Mouse (Mus musculus): Measurements from ENCODE around the gene Dcbld2. TPM values are rescaled to one million over a fixed set of nuclear protein-coding genes. Genes with fewer than 3 reads are reported as not detected.
A peak's percentile ranks its signal among the peaks of the same experiment; 100 is the strongest.

Dcbld2 gene
- total and polyA plus RNA-seq, 2 experiments from 2014 or later, result 3.7 to 37.1 TPM

DNA sequence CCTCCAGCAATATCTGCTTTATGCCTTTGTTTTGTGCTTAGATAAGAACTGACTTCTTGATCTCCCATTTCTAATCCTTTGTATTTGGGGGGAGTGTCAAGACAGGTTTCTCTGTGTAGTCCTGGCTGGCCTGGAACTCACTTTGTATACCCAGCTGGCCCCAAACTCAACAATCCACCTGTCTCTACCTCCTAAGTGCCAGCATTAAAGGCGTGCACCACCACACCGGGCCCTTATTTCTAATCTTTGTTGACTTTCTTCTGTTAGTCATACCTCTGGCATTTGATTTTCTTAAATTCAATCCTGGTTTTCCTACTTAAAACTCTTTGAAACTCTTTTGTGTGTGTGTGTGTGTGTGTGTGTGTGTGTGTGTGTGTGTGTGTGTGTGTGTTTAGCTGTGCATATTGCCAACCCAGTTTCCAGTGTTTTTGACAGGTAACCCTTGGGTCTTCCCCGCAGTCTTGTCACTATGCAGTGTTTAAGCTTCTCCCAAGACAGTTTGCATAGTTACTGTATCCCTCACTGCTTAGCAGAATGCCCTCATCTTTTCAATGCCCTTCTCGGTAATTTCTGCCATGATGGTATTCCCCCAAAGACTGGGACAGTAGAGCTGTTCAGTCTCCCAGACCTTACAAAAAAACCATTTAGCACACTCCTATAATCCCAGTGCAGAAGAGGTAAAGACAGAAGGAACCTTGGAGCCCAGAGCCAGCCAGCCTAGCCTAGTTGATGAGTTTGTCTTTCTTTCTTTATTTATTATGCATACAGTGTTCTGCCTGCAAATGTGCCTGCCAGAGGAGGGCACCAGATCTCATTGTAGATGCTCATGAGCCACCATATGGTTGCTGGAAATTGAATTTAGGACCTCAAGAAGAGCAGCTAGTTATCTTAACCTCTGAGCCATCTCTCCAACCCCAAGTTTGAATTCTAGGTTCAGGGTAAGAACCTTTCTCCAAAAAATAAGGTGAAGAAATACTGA, 38.3 kb downstream of the Dcbld2 start:
- no peaks in the 10 kb centered on the region for H3K27me3 ChIP-seq (ENCODE audit: insufficient read depth, low read length)
- H3K4me3 ChIP-seq (ENCODE audit: low read length), result no peak overlapping the region
- H3K36me3 ChIP-seq (ENCODE audit: insufficient read depth, low read length), result peaks cover 9% of the 10 kb centered on the region; the same call in 1 of the 2 replicates
- no peak overlapping the region for H3K27ac ChIP-seq
- ATAC-seq, result no peak
- DNase-seq (ENCODE audit: low spot score), result no peak
- no peak overlapping the region for H3K4me2 ChIP-seq (ENCODE audit: low read depth, low read length)
- H3K9me3 ChIP-seq (ENCODE audit: low read length), result no peaks in the 10 kb centered on the region
- H3K4me1 ChIP-seq (ENCODE audit: insufficient read depth, low read length), result no peaks in the 10 kb centered on the region
- WGBS, result 91% methylated on average over 4 of the region's 4 CpGs
- peak; percentile 19; the same call in 1 of the 2 replicates for TF ChIP-seq CTCF (IDR thresholded peaks at IDR 0.05; ENCODE audit: low read depth)
- no peak overlapping the region for H3K9ac ChIP-seq (replicated peaks; ENCODE audit: low read length)

DNA sequence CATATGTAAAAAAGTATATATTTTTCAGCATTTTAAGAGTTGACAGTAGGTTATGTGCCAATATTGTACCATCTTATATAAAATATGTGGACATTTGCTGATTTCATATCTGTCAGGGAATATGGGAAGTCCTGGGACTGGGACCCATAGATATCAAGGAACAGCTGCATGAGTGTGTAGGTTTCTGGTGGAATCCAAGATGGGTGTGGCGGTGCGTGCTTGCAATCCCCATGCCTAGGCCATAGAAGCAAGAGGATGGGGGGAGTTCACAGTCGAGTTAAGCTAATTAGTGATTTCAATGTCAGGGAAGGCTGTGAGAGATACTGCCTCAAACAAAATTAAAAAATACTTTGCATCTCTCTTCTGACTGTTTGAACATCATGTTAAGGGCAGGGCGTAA, 40.8 kb downstream of the Dcbld2 start:
- Histone ChIP-seq H3K4me3 (ENCODE audit: low read length) (no peak overlapping the region), H3K27ac (no peak overlapping the region), H3K27me3 (ENCODE audit: insufficient read depth, low read length) (no peaks in the 10 kb centered on the region), H3K9me3 (ENCODE audit: low read length) (no peaks in the 10 kb centered on the region), H3K4me2 (ENCODE audit: low read depth, low read length) (no peak overlapping the region), H3K36me3 (ENCODE audit: insufficient read depth, low read length) (peaks cover 9% of the 10 kb centered on the region; the same call in 1 of the 2 replicates), H3K4me1 (ENCODE audit: insufficient read depth, low read length) (no peaks in the 10 kb centered on the region), H3K9ac (replicated peaks; ENCODE audit: low read length) (no peak overlapping the region)
- ATAC-seq (no peak), DNase-seq (ENCODE audit: low spot score) (no peak)
- TF ChIP-seq CTCF (IDR thresholded peaks at IDR 0.05; ENCODE audit: low read depth), result no peak
- WGBS, result 93% methylated on average over 4 of the region's 4 CpGs

DNA sequence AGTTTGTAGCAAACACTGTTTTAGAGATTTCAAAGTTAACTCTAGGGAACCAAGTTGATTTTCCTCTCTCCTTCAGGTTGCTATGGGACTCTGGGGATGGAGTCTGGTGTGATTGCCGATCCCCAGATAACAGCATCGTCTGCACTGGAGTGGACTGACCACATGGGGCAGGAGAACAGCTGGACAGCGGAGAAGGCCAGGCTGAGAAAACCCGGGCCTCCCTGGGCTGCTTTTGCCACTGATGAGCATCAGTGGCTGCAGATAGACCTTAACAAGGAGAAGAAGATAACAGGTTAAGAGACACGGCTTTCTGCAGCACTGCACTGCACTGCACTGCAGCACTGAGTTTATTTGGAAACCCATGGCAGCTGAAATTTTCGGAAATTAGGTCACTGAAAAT, 42.4 kb downstream of the Dcbld2 start:
- no peak for ATAC-seq
- Histone ChIP-seq H3K27me3 (ENCODE audit: insufficient read depth, low read length) (no peaks in the 10 kb centered on the region), H3K9ac (replicated peaks; ENCODE audit: low read length) (no peak overlapping the region), H3K27ac (no peak overlapping the region), H3K4me1 (ENCODE audit: insufficient read depth, low read length) (no peaks in the 10 kb centered on the region), H3K9me3 (ENCODE audit: low read length) (no peaks in the 10 kb centered on the region), H3K4me3 (ENCODE audit: low read length) (no peak overlapping the region), H3K36me3 (ENCODE audit: insufficient read depth, low read length) (peaks cover 9% of the 10 kb centered on the region; the same call in 1 of the 2 replicates), H3K4me2 (ENCODE audit: low read depth, low read length) (no peak overlapping the region)
- 78% methylated on average over 6 of the region's 6 CpGs for WGBS
- DNase-seq (ENCODE audit: low spot score), result no peak
- TF ChIP-seq CTCF (IDR thresholded peaks at IDR 0.05; ENCODE audit: low read depth), result peak; percentile 26

DNA sequence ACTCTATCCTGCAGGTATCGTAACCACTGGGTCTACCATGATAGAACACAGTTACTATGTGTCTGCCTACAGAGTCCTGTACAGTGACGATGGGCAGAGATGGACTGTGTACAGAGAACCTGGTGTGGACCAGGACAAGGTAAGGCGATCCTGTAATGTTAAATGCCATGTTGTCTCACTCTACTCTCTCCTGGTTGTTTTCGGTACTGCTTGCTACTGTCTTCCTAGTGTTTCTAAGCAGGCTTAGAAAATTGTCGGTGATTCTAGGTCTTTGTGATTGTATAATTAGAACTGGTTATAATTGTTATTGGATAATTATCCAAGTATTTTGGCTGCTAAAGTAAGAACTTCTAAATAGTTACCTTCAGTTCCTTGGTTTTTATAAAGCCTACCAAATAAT, 43.4 kb downstream of the Dcbld2 start:
- Histone ChIP-seq H3K27ac (no peak overlapping the region), H3K4me3 (ENCODE audit: low read length) (no peak overlapping the region), H3K4me2 (ENCODE audit: low read depth, low read length) (no peak overlapping the region), H3K9me3 (ENCODE audit: low read length) (no peaks in the 10 kb centered on the region), H3K4me1 (ENCODE audit: insufficient read depth, low read length) (no peaks in the 10 kb centered on the region), H3K9ac (replicated peaks; ENCODE audit: low read length) (no peak overlapping the region), H3K36me3 (ENCODE audit: insufficient read depth, low read length) (peaks cover 9% of the 10 kb centered on the region; the same call in 1 of the 2 replicates), H3K27me3 (ENCODE audit: insufficient read depth, low read length) (no peaks in the 10 kb centered on the region)
- 93% methylated on average over 5 of the region's 5 CpGs for WGBS
- no peak for DNase-seq (ENCODE audit: low spot score)
- TF ChIP-seq CTCF (IDR thresholded peaks at IDR 0.05; ENCODE audit: low read depth), result peak; percentile 45; the same call in 1 of the 2 replicates
- ATAC-seq, result no peak

DNA sequence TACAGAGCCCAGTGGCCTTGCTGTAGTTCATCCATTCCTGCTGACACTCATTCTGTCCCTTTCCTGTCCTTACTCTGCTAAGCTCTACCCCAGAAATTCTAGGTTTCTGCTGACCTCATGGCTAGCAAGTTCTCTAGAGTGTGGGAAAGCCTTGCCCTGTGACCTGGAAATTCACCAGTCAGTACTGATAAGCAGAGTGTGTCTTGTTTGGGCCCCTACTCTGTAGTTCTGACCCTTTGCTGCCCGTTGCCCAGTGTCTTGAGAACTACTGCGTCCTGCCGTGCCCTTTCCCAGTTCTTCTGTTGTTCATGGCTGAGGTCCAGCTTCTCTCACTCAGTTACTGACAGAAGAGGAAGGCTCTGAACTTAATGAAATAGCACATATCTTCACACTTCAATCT, 44.9 kb downstream of the Dcbld2 start:
- no peak overlapping the region for H3K4me3 ChIP-seq (ENCODE audit: low read length)
- H3K36me3 ChIP-seq (ENCODE audit: insufficient read depth, low read length), result 0 out of 2 replicates have a peak, but pooled peaks cover 5% of the 10 kb centered on the region
- no peaks in the 10 kb centered on the region for H3K27me3 ChIP-seq (ENCODE audit: insufficient read depth, low read length)
- 67% methylated on average over 3 of the region's 3 CpGs for WGBS
- no peaks in the 10 kb centered on the region for H3K9me3 ChIP-seq (ENCODE audit: low read length)
- H3K27ac ChIP-seq, result no peak overlapping the region
- TF ChIP-seq CTCF (IDR thresholded peaks at IDR 0.05; ENCODE audit: low read depth), result no peak
- ATAC-seq (no peak), DNase-seq (ENCODE audit: low spot score) (no peak)
- H3K4me1 ChIP-seq (ENCODE audit: insufficient read depth, low read length), result no peaks in the 10 kb centered on the region
- H3K9ac ChIP-seq (replicated peaks; ENCODE audit: low read length), result no peak overlapping the region
- no peak overlapping the region for H3K4me2 ChIP-seq (ENCODE audit: low read depth, low read length)

DNA sequence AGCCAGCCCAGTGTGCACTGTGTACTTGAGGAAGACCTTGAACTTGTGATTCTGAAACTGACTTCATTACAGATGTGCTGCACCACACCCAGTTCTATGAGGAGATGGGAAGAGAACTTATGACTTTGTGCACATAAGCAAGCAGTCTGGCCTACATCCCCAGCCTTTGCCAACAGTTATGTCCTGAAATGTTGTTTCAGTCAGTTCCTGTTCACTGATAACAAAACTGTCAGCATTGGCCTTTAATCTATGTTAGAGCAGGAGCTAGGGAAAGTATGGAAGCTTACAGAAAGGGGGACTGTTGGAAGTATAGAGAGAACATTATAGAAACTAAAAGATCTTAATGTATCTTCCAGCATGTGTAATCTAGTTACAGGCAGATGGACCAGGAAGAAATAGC, 45.6 kb downstream of the Dcbld2 start:
- H3K4me2 ChIP-seq (ENCODE audit: low read depth, low read length), result no peak overlapping the region
- no peak for ATAC-seq
- H3K9me3 ChIP-seq (ENCODE audit: low read length), result no peaks in the 10 kb centered on the region
- no peaks in the 10 kb centered on the region for H3K4me1 ChIP-seq (ENCODE audit: insufficient read depth, low read length)
- H3K27me3 ChIP-seq (ENCODE audit: insufficient read depth, low read length), result no peaks in the 10 kb centered on the region
- H3K27ac ChIP-seq, result no peak overlapping the region
- DNase-seq (ENCODE audit: low spot score), result no peak
- no peak for TF ChIP-seq CTCF (IDR thresholded peaks at IDR 0.05; ENCODE audit: low read depth)
- no peak overlapping the region for H3K4me3 ChIP-seq (ENCODE audit: low read length)
- 0 out of 2 replicates have a peak, but pooled peaks cover 5% of the 10 kb centered on the region for H3K36me3 ChIP-seq (ENCODE audit: insufficient read depth, low read length)
- no peak overlapping the region for H3K9ac ChIP-seq (replicated peaks; ENCODE audit: low read length)

DNA sequence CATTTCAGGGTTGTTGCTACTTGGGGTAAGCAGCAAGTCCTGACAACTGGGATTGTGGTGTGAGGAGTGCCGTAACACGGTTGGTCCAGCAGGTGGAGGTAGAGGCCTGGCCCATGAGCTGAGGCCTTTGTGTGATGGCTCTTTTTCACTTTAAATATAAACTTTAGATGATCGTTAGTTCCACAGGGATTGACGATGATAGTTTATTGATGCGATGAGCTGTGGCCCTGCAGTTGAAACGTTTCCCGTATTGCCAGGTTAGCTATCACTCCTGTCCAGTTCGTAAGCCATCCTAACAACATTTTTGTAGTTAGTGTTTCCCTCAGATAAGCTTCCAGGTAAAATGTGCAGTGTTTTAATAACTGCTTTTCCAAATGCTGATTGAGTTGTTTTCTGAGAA, 46.4 kb downstream of the Dcbld2 start:
- peak; percentile 83 for TF ChIP-seq CTCF (IDR thresholded peaks at IDR 0.05; ENCODE audit: low read depth)
- 68% methylated on average over 8 of the region's 8 CpGs for WGBS
- Histone ChIP-seq H3K36me3 (ENCODE audit: insufficient read depth, low read length) (0 out of 2 replicates have a peak, but pooled peaks cover 5% of the 10 kb centered on the region), H3K4me2 (ENCODE audit: low read depth, low read length) (no peak overlapping the region), H3K9ac (replicated peaks; ENCODE audit: low read length) (no peak overlapping the region), H3K9me3 (ENCODE audit: low read length) (no peaks in the 10 kb centered on the region), H3K27me3 (ENCODE audit: insufficient read depth, low read length) (no peaks in the 10 kb centered on the region), H3K4me1 (ENCODE audit: insufficient read depth, low read length) (no peaks in the 10 kb centered on the region), H3K27ac (no peak overlapping the region), H3K4me3 (ENCODE audit: low read length) (no peak overlapping the region)
- ATAC-seq (no peak), DNase-seq (ENCODE audit: low spot score) (peak; percentile 55)
